Mouse (Mus musculus) hindbrain, embryonic 16.5 days (tissue): ENCODE results near the gene Prss23. TPM values are rescaled to one million over a fixed set of nuclear protein-coding genes. Genes with fewer than 3 reads are reported as not detected.
A peak's percentile ranks its signal among the peaks of the same experiment; 100 is the strongest.

Experiments used
- ATAC-seq: fragments of 200-750 bp; cut with Nextera tagmentation; 2 replicates; pipeline ENCODE4 v1.8.0; 2017; ENCODE audit warnings: moderate TSS enrichment, moderate library complexity
- H3K27ac ChIP-seq: fragments of 300-500 bp; sonication (generic); 2 replicates; pipeline ENCODE4 v1.5.1; 2014; ENCODE audit warnings: low read depth, mild to moderate bottlenecking, control low read depth, low read length, moderate library complexity
- H3K27me3 ChIP-seq: fragments of 300-500 bp; sonication (generic); replicated peaks from 2 replicates; pipeline ENCODE4 v1.6.1; 2014; ENCODE audit warnings: low read length; ENCODE audit not compliant: control insufficient read depth, insufficient read depth
- H3K36me3 ChIP-seq: fragments of 300-500 bp; sonication (generic); 2 replicates; pipeline ENCODE4 v1.6.1; 2014; ENCODE audit warnings: mild to moderate bottlenecking, low read length, moderate library complexity, mixed read lengths; ENCODE audit not compliant: control insufficient read depth, insufficient read depth
- H3K4me1 ChIP-seq: fragments of 300-500 bp; sonication (generic); 2 replicates; pipeline ENCODE4 v1.6.1; 2014; ENCODE audit warnings: low read depth, low read length; ENCODE audit not compliant: control insufficient read depth, insufficient read depth
- H3K4me2 ChIP-seq: fragments of 300-500 bp; sonication (generic); 2 replicates; pipeline ENCODE4 v1.6.1; 2014; ENCODE audit warnings: mild to moderate bottlenecking, low read length, control low read depth, moderate library complexity
- H3K4me3 ChIP-seq: fragments of 300-500 bp; sonication (generic); 2 replicates; pipeline ENCODE4 v1.5.1; 2014; ENCODE audit warnings: mild to moderate bottlenecking, low read length, control low read depth, moderate library complexity
- H3K9ac ChIP-seq: fragments of 300-500 bp; sonication (generic); 2 replicates; pipeline ENCODE4 v1.6.1; 2014; ENCODE audit warnings: low read depth, mild to moderate bottlenecking, control low read depth, low read length, moderate library complexity
- H3K9me3 ChIP-seq: fragments of 300-500 bp; sonication (generic); 2 replicates; pipeline ENCODE4 v1.6.1; 2014; ENCODE audit warnings: mild to moderate bottlenecking, low read length, moderate library complexity; ENCODE audit not compliant: control insufficient read depth
- WGBS: fragments of 180-500 bp; shearing (Covaris S2); extraction: QIAGEN DNeasy Blood & Tissue Kit; methylation state at CpG from one replicate; pipeline ENCODE4 v1.1.7; 2014; 5-methylcytosine and 5-hydroxymethylcytosine counted together
- polyA plus RNA-seq: library from polyadenylated mRNA; unstranded; fragments of >200 nt; fragmentation: Nextera tagmentation; extraction: Ambion mirVana; gene quantifications from 2 replicates; pipeline ENCODE4 v1.2.1, GENCODE M21; 2015

The Prss23 gene
- polyA plus RNA-seq, 1 experiment from 2014 or later, result 17.7 TPM

DNA sequence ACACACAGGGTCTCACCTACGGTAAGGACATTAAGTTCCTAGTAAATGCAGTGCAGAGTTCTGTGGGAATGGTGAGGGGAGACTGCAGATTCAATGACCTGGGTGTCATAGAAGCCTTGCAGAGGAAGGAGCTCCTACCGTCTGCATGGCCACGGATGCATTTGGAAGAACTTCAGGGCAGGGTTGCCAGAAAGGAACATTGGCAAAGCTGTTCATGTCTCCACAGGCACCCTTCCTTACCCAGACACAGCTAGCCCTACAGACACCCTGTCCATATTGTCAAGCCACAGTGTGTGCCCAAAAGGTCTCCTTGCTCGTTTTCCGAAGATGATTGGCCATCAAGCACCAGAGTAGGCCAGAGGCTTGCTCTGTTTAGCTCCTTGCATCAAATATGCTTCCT is 30.1 kb upstream of the Prss23 start:
- H3K4me3 ChIP-seq, result no peak overlapping the region
- H3K4me2 ChIP-seq, result no peak overlapping the region
- H3K4me1 ChIP-seq, result no peaks in the 10 kb centered on the region
- ATAC-seq, result no peak
- WGBS, result 84% methylated on average over 5 of the region's 5 CpGs
- H3K36me3 ChIP-seq, result no peaks in the 10 kb centered on the region
- no peaks in the 10 kb centered on the region for H3K27me3 ChIP-seq
- H3K27ac ChIP-seq, result no peak overlapping the region
- no peak overlapping the region for H3K9ac ChIP-seq
- H3K9me3 ChIP-seq, result no peaks in the 10 kb centered on the region

DNA sequence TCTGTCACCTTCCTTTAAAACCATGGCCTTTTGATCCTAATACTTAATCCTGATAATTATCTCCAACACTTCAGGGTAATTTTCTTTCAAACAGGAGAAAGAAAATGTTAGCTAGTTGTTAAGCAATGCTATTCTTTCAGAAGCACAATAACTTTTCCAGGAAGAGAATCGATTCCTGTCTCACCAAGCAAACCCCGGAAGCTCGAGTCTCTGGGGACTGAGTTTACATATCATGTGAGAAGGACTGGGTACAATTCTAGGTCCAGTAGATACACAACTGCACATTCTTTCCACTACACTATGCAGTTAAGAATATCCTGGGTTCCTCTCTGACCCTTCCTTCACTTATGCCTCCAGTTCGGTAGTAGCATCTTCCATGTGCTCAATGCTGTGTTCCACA is 29.7 kb upstream of the Prss23 start:
- Histone ChIP-seq H3K9ac (no peak overlapping the region), H3K4me1 (no peaks in the 10 kb centered on the region), H3K9me3 (no peaks in the 10 kb centered on the region), H3K27ac (no peak overlapping the region), H3K36me3 (no peaks in the 10 kb centered on the region), H3K4me3 (no peak overlapping the region), H3K27me3 (no peaks in the 10 kb centered on the region), H3K4me2 (no peak overlapping the region)
- no peak for ATAC-seq
- WGBS, result 74% methylated on average over 4 of the region's 4 CpGs

GRCm38 (mm10) chr7:89555170-89555569 is 28.2 kb upstream of the Prss23 start:
- H3K9me3 ChIP-seq, result no peaks in the 10 kb centered on the region
- H3K4me3 ChIP-seq, result no peak overlapping the region
- whole genome bisulfite sequencing, result 29% methylated on average over 4 of the region's 4 CpGs
- no peaks in the 10 kb centered on the region for H3K27me3 ChIP-seq
- no peak overlapping the region for H3K4me2 ChIP-seq
- ATAC-seq, result peak; percentile 40; the same call in 1 of the 2 replicates
- no peaks in the 10 kb centered on the region for H3K4me1 ChIP-seq
- no peak overlapping the region for H3K9ac ChIP-seq
- no peak overlapping the region for H3K27ac ChIP-seq
- H3K36me3 ChIP-seq, result no peaks in the 10 kb centered on the region

GRCm38 (mm10) chr7:89554068-89554467 is 27.1 kb upstream of the Prss23 start:
- Histone ChIP-seq H3K4me2 (no peak overlapping the region), H3K9me3 (no peaks in the 10 kb centered on the region), H3K4me3 (no peak overlapping the region), H3K27ac (no peak overlapping the region), H3K27me3 (no peaks in the 10 kb centered on the region), H3K36me3 (no peaks in the 10 kb centered on the region), H3K9ac (no peak overlapping the region), H3K4me1 (no peaks in the 10 kb centered on the region)
- WGBS, result 59% methylated on average over 1 of the region's 1 CpGs
- no peak for ATAC-seq

- H3K4me2 ChIP-seq, result no peak overlapping the region
- WGBS, result 90% methylated on average over 2 of the region's 2 CpGs
- no peaks in the 10 kb centered on the region for H3K36me3 ChIP-seq
- H3K9me3 ChIP-seq, result no peaks in the 10 kb centered on the region
- H3K27me3 ChIP-seq, result no peaks in the 10 kb centered on the region
- ATAC-seq, result no peak
- H3K9ac ChIP-seq, result no peak overlapping the region
- no peak overlapping the region for H3K27ac ChIP-seq
- H3K4me1 ChIP-seq, result no peaks in the 10 kb centered on the region
- H3K4me3 ChIP-seq, result no peak overlapping the region
Observed at GRCm38 (mm10) chr7:89540976-89541375, 14.0 kb upstream of the Prss23 start.

DNA sequence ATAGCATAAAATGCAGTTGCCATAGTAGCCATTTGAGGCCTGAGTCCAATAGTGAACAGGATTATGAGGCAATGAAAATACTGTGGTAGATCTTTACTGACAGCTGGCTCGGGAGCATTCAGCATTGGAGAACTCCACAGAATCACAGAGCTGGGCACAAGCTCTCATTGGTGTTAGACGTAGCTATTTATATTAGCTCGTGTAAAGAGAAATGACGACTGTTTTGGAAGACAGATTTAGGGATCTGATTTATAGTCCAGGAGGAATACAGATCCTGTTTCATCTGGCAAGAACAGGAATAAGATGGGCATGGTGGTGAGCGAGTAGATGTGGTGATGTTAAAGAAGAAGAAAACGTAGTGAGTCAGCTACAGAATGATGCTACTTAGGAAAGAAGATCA is 12.4 kb upstream of the Prss23 start:
- H3K9me3 ChIP-seq, result no peaks in the 10 kb centered on the region
- no peaks in the 10 kb centered on the region for H3K4me1 ChIP-seq
- no peaks in the 10 kb centered on the region for H3K36me3 ChIP-seq
- H3K4me3 ChIP-seq, result no peak overlapping the region
- H3K4me2 ChIP-seq, result no peak overlapping the region
- no peak overlapping the region for H3K9ac ChIP-seq
- no peak overlapping the region for H3K27ac ChIP-seq
- ATAC-seq, result no peak
- WGBS, result 88% methylated on average over 6 of the region's 6 CpGs
- no peaks in the 10 kb centered on the region for H3K27me3 ChIP-seq

DNA sequence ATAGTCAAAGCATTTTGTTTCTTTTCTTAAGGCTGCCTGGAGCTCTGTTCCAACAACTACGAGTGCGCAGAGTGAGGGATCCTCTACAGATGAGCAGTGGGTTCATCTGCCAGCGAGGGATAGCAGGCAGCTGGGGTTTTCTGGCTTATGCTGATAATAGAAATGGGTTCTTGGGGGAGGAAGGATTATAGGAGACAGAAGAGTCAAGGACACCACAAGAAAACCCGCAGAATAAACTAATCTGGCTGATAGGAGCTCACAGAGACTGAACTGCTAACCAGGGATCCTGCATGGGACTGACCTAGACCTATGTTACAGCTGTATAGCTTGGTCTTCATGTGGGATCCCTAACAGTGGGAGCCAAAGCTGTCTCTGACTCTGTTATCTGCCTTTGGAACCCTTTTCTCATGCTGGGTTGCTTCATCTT is 456 bp upstream of the Prss23 start:
- ATAC-seq, result no peak
- no peaks in the 10 kb centered on the region for H3K36me3 ChIP-seq
- no peak overlapping the region for H3K4me3 ChIP-seq
- 81% methylated on average over 4 of the region's 4 CpGs for WGBS
- H3K4me2 ChIP-seq, result no peak overlapping the region
- H3K9me3 ChIP-seq, result no peaks in the 10 kb centered on the region
- H3K27ac ChIP-seq, result no peak overlapping the region
- no peak overlapping the region for H3K9ac ChIP-seq
- H3K4me1 ChIP-seq, result no peaks in the 10 kb centered on the region
- H3K27me3 ChIP-seq, result no peaks in the 10 kb centered on the region

DNA sequence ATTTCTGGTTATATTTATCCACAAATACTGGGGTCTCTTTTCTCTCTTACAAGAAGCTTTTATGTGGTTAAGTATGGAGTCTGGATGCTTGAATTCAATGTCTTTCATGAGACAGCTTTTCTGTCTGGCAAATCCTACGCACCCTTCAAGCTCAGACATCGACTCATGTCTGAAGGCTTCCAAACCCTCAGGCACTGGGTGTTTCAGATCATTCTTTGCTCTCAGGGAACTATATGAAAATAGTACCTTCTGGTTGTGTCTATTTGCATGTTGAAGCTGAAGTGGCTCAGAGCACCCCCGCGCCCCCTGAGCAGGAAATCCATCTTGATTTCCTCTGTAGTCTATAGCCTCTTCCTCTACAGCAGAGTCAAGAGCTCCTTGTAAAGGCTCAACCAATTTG is 3.2 kb downstream of the Prss23 start:
- Histone ChIP-seq H3K4me3 (no peak overlapping the region), H3K9me3 (no peaks in the 10 kb centered on the region), H3K9ac (no peak overlapping the region), H3K4me1 (no peaks in the 10 kb centered on the region), H3K4me2 (no peak overlapping the region), H3K27ac (no peak overlapping the region), H3K36me3 (no peaks in the 10 kb centered on the region), H3K27me3 (no peaks in the 10 kb centered on the region)
- 95% methylated on average over 4 of the region's 4 CpGs for WGBS
- no peak for ATAC-seq

DNA sequence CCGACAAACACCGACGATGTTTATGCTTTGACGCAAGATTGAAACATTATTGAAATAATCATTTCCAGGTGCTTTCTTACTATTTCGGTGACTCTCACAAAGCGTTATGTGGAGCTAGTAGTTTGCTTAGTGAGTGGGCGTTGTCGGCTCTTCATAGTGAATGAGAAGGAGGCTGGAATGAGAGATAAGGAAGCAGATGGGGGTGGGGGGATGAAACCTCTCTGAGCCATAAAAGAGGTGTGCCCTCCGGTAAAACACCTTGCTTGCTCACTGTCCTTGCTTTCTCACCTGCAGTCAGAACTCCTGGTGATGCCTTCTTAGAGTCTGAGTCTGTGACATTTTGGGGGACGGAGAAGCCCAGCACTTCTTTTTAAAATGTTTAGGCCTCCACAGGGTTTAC is 4.8 kb downstream of the Prss23 start:
- Histone ChIP-seq H3K27ac (no peak overlapping the region), H3K4me1 (peaks cover 2% of the 10 kb centered on the region; the same call in 1 of the 2 replicates), H3K27me3 (no peaks in the 10 kb centered on the region), H3K9me3 (no peaks in the 10 kb centered on the region), H3K4me3 (no peak overlapping the region), H3K36me3 (no peaks in the 10 kb centered on the region), H3K9ac (no peak overlapping the region), H3K4me2 (no peak overlapping the region)
- WGBS, result 90% methylated on average over 10 of the region's 10 CpGs
- ATAC-seq, result no peak
